Mouse (Mus musculus) stomach, postnatal 0 days (tissue): ENCODE measurements around the gene Syt1.

Experiments used
- CTCF ChIP-seq: IDR thresholded peaks from 2 replicates; pipeline ENCODE4 v1.5.1; 2016; ENCODE audit warnings: antibody characterized with exemption, low read depth, mild to moderate bottlenecking, moderate library complexity
- EP300 ChIP-seq: optimal IDR thresholded peaks from 2 replicates; pipeline ENCODE3; 2016; ENCODE audit warnings: antibody characterized with exemption

- TF ChIP-seq EP300 (no peak), CTCF (no peak)
Measured at GRCm38 (mm10) chr10:108677053-108677452, 333.7 kb downstream of the Syt1 start.
